Mouse (Mus musculus): ENCODE data around the gene Cdc20. TPM values are rescaled to one million over a fixed set of nuclear protein-coding genes. Genes with fewer than 3 reads are reported as not detected.

Gene Cdc20
- total RNA-seq (2021): 1 to 10 TPM; 3.3 to 3.9 TPM

- DNase-seq (ENCODE audit: extremely low spot score in 1 of 2, low spot score in 2 of 2): peak; percentile 94 to 96
- intact Hi-C loops (cut with DNase I): no loop called here
Measured at GRCm38 (mm10) chr4:118436820-118437603, at the start of gene Cdc20. TSS of gene Cdc20 (minus strand) at chr4:118437352.

GRCm38 (mm10) chr4:118476773-118477530 is 39.8 kb upstream of the Cdc20 start:
- DNase-seq (ENCODE audit: extremely low spot score in 1 of 2, low spot score in 2 of 2): no peak
- intact Hi-C loops (cut with DNase I): no loop called here

GRCm38 (mm10) chr4:118472687-118473086 is 35.5 kb upstream of the Cdc20 start:
- DNase-seq (ENCODE audit: extremely low spot score in 1 of 2, low spot score in 2 of 2): no peak
- intact Hi-C loops (cut with DNase I): no loop called here

GRCm38 (mm10) chr4:118471281-118471680 is 34.1 kb upstream of the Cdc20 start:
- DNase-seq (ENCODE audit: extremely low spot score in 1 of 2, low spot score in 2 of 2): no peak
- intact Hi-C loops (cut with DNase I): no loop called here

- DNase-seq (ENCODE audit: extremely low spot score in 1 of 2, low spot score in 2 of 2): no peak
- intact Hi-C loops (cut with DNase I): no loop called here
Measured at GRCm38 (mm10) chr4:118465697-118466163, 28.6 kb upstream of the Cdc20 start.

- no peak for DNase-seq (ENCODE audit: extremely low spot score in 1 of 2, low spot score in 2 of 2)
- intact Hi-C loops (cut with DNase I): no loop called here
Measured at GRCm38 (mm10) chr4:118464956-118465355, 27.8 kb upstream of the Cdc20 start.

- intact Hi-C loops (cut with DNase I): no loop called here
- no peak for DNase-seq (ENCODE audit: extremely low spot score in 1 of 2, low spot score in 2 of 2)
Measured at GRCm38 (mm10) chr4:118457345-118457975, 20.3 kb upstream of the Cdc20 start, which contains the start of gene Mpl. TSS of gene Mpl (minus strand) at chr4:118457513.

GRCm38 (mm10) chr4:118446415-118447153 is 9.4 kb upstream of the Cdc20 start:
- no peak for DNase-seq (ENCODE audit: extremely low spot score in 1 of 2, low spot score in 2 of 2)
- intact Hi-C loops (cut with DNase I): loop anchor here (10.0 kb wide), 1 partner anchor 128 kb away; no protein-coding TSS in a partner anchor

GRCm38 (mm10) chr4:118445781-118446414 is 8.7 kb upstream of the Cdc20 start:
- intact Hi-C loops (cut with DNase I): loop anchor here (10.0 kb wide), 1 partner anchor 129 kb away; no protein-coding TSS in a partner anchor
- DNase-seq (ENCODE audit: extremely low spot score in 1 of 2, low spot score in 2 of 2): peak in 1 of 2 experiments; percentile 70

GRCm38 (mm10) chr4:118445088-118445487 is 7.9 kb upstream of the Cdc20 start:
- no peak for DNase-seq (ENCODE audit: extremely low spot score in 1 of 2, low spot score in 2 of 2)
- intact Hi-C loops (cut with DNase I): loop anchor here (10.0 kb wide), 1 partner anchor 130 kb away; no protein-coding TSS in a partner anchor

- intact Hi-C loops (cut with DNase I): no loop called here
- no peak for DNase-seq (ENCODE audit: extremely low spot score in 1 of 2, low spot score in 2 of 2)
Measured at GRCm38 (mm10) chr4:118437829-118438253, 689 bp upstream of the Cdc20 start.

GRCm38 (mm10) chr4:118432332-118432731 is 4.8 kb downstream of the Cdc20 start:
- no peak for DNase-seq (ENCODE audit: extremely low spot score in 1 of 2, low spot score in 2 of 2)
- intact Hi-C loops (cut with DNase I): no loop called here

- DNase-seq (ENCODE audit: extremely low spot score in 1 of 2, low spot score in 2 of 2): no peak
- intact Hi-C loops (cut with DNase I): no loop called here
Measured at GRCm38 (mm10) chr4:118429215-118429895, 7.8 kb downstream of the Cdc20 start.

GRCm38 (mm10) chr4:118428531-118429214 is 8.5 kb downstream of the Cdc20 start:
- intact Hi-C loops (cut with DNase I): no loop called here

GRCm38 (mm10) chr4:118427768-118428451 is 9.2 kb downstream of the Cdc20 start, which contains the start of gene Elovl1:
TSS of gene Elovl1 (plus strand) at chr4:118428093.
- intact Hi-C loops (cut with DNase I): no loop called here
- peak; percentile 62 to 96 for DNase-seq (ENCODE audit: extremely low spot score in 1 of 2, low spot score in 2 of 2)

More at GRCm38 (mm10) chr4:118428531-118429214, 8.5 kb downstream of the Cdc20 start:
- DNase-seq (ENCODE audit: extremely low spot score in 1 of 2, low spot score in 2 of 2): no peak

GRCm38 (mm10) chr4:118427415-118427767 is 9.8 kb downstream of the Cdc20 start:
- intact Hi-C loops (cut with DNase I): no loop called here
- no peak for DNase-seq (ENCODE audit: extremely low spot score in 1 of 2, low spot score in 2 of 2)
